Mouse (Mus musculus) limb, embryonic 14.5 days (tissue): ENCODE results near the gene D430041D05Rik. TPM values are rescaled to one million over a fixed set of nuclear protein-coding genes. Genes with fewer than 3 reads are reported as not detected.

ENCODE experiments used
- ATAC-seq: fragments of 200-750 bp; cut with Nextera tagmentation; 2 replicates; pipeline ENCODE4 v1.8.0; 2017; ENCODE audit warnings: low read depth, moderate number of reproducible peaks, moderate TSS enrichment; ENCODE audit not compliant: low FRiP score
- DNase-seq: peaks from one replicate; pipeline ENCODE4 v3.0.0-alpha.2; 2015; ENCODE audit warnings: low spot score
- H3K27ac ChIP-seq: fragments of 300-500 bp; sonication (generic); replicated peaks from 2 replicates; pipeline ENCODE4 v1.5.1; 2014; ENCODE audit warnings: low read depth, mild to moderate bottlenecking, low read length, moderate library complexity, mixed read lengths
- H3K27me3 ChIP-seq: fragments of 300-500 bp; sonication (generic); 2 replicates; pipeline ENCODE4 v1.6.1; 2014; ENCODE audit warnings: low read length, mixed read lengths; ENCODE audit not compliant: control insufficient read depth, insufficient read depth
- H3K36me3 ChIP-seq: fragments of 300-500 bp; sonication (generic); 2 replicates; pipeline ENCODE4 v1.6.1; 2014; ENCODE audit warnings: mild to moderate bottlenecking, low read length, moderate library complexity, mixed read lengths; ENCODE audit not compliant: control insufficient read depth, insufficient read depth
- H3K4me1 ChIP-seq: fragments of 300-500 bp; sonication (generic); 2 replicates; pipeline ENCODE4 v1.6.1; 2014; ENCODE audit warnings: antibody characterized with exemption, low read length, mixed read lengths; ENCODE audit not compliant: control insufficient read depth, insufficient read depth
- H3K4me2 ChIP-seq: fragments of 300-500 bp; sonication (generic); replicated peaks from 2 replicates; pipeline ENCODE4 v1.6.1; 2014; ENCODE audit warnings: low read depth, mild to moderate bottlenecking, low read length, moderate library complexity; ENCODE audit not compliant: severe bottlenecking
- H3K4me3 ChIP-seq: fragments of 300-500 bp; sonication (generic); replicated peaks from 2 replicates; pipeline ENCODE4 v1.5.1; 2014; ENCODE audit warnings: low read length
- H3K9ac ChIP-seq: fragments of 300-500 bp; sonication (generic); 2 replicates; pipeline ENCODE4 v1.6.1; 2014; ENCODE audit warnings: mild to moderate bottlenecking, low read depth, low read length, moderate library complexity; ENCODE audit not compliant: severe bottlenecking
- H3K9me3 ChIP-seq: fragments of 300-500 bp; sonication (generic); 2 replicates; pipeline ENCODE4 v1.6.1; 2016; ENCODE audit warnings: low read length; ENCODE audit not compliant: control insufficient read depth
- POLR2A ChIP-seq: fragments of 200-500 bp; IDR thresholded peaks from 2 replicates; pipeline ENCODE4 v1.8.0; 2012; ENCODE audit warnings: inconsistent platforms, mild to moderate bottlenecking, moderate library complexity, borderline replicate concordance; ENCODE audit not compliant: insufficient read depth, insufficient read length; ENCODE audit errors: extremely low read depth
- WGBS: fragments of 180-500 bp; shearing (Covaris S2); extraction: QIAGEN DNeasy Blood & Tissue Kit; methylation state at CpG from one replicate; pipeline ENCODE4 v1.1.7; 2014; 5-methylcytosine and 5-hydroxymethylcytosine counted together
- polyA plus RNA-seq, 2 experiments: library from polyadenylated mRNA; depleted of rRNA in 1 of 2; stranded (reverse) in 1 of 2; unstranded in 1 of 2; fragments of >200 nt; fragmentation: Nextera tagmentation in 1 of 2; extraction: Ambion mirVana in 1 of 2; gene quantifications; 2 replicates each; pipeline versions ENCODE4 v1.2.1 to v1.2.3; 2012 to 2014

Gene D430041D05Rik
- polyA plus RNA-seq, 2 experiments, result 1.1 TPM

GRCm38 (mm10) chr2:104197281-104197680 is 213.5 kb downstream of the D430041D05Rik start:
- ATAC-seq (no peak), DNase-seq (no peak)
- Histone ChIP-seq H3K9ac (no peak overlapping the region), H3K27ac (no peak overlapping the region), H3K4me3 (no peak overlapping the region), H3K4me1 (no peaks in the 10 kb centered on the region), H3K4me2 (no peak overlapping the region), H3K27me3 (no peaks in the 10 kb centered on the region), H3K36me3 (no peaks in the 10 kb centered on the region), H3K9me3 (no peaks in the 10 kb centered on the region)
- 34% methylated on average over 3 of the region's 3 CpGs for WGBS
- no peak for TF ChIP-seq POLR2A

DNA sequence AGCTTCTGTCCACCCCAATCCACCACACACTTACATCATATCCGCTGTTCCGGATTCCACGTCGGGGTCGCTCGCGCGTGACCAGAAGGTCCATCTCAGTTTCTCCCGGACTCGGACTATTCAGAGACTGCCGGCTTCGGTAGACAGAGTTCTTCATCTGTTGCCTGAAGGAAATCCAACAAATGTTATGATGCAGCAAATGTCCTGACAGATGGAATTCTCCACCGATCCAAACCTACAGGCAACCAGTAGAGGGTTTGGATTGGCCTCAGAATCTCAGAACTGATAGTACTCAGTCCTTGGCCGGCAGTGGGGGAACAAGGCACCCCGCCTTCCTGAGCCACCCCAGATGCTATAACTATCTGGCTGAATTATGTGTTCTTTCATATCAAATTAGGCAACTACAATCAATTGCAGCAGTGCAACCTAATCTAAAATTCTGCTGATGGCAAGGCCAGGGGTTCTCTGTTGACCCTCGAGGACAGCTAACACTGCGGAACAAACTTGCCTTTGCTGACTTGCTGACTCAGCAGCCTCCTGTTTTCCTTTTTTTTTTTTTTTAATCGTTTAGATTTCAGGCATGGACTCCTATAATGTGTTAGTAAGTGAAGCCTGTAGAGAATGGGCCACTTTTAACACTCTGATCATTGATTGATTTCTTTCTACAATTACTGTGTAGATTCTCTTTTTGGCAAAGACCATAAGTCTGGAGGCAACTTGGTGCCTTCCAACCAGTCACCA is 218.2 kb downstream of the D430041D05Rik start:
- no peaks in the 10 kb centered on the region for H3K4me1 ChIP-seq
- H3K9ac ChIP-seq, result no peak overlapping the region
- H3K4me2 ChIP-seq, result no peak overlapping the region
- DNase-seq (no peak), ATAC-seq (no peak)
- H3K27me3 ChIP-seq, result no peaks in the 10 kb centered on the region
- TF ChIP-seq POLR2A, result no peak
- 90% methylated on average over 18 of the region's 18 CpGs for WGBS
- H3K9me3 ChIP-seq, result no peaks in the 10 kb centered on the region
- no peak overlapping the region for H3K27ac ChIP-seq
- no peaks in the 10 kb centered on the region for H3K36me3 ChIP-seq
- no peak overlapping the region for H3K4me3 ChIP-seq

DNA sequence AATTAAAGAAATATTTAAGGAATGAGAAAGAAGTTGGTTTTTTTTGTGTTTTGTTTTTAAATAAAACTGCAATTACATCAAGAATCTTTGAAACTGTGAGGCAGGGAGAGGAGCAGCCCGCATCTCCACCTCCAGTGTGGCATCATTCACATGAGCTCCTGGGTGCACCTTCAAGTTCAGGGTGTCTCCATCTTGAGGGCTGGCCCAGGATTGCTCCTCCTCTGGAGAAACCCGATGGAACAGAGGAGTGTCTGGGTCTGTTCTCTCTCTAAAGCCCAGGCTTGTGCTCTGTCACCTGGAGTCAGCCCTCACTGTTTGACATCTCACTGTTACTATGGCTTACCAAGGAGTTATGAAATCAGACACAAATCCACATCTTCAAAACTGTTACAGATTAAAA is 219.1 kb downstream of the D430041D05Rik start:
- DNase-seq (no peak), ATAC-seq (no peak)
- Histone ChIP-seq H3K9ac (no peak overlapping the region), H3K36me3 (no peaks in the 10 kb centered on the region), H3K27ac (no peak overlapping the region), H3K9me3 (no peaks in the 10 kb centered on the region), H3K4me1 (no peaks in the 10 kb centered on the region), H3K4me2 (no peak overlapping the region), H3K4me3 (no peak overlapping the region), H3K27me3 (no peaks in the 10 kb centered on the region)
- no peak for TF ChIP-seq POLR2A
- WGBS, result 56% methylated on average over 2 of the region's 2 CpGs

DNA sequence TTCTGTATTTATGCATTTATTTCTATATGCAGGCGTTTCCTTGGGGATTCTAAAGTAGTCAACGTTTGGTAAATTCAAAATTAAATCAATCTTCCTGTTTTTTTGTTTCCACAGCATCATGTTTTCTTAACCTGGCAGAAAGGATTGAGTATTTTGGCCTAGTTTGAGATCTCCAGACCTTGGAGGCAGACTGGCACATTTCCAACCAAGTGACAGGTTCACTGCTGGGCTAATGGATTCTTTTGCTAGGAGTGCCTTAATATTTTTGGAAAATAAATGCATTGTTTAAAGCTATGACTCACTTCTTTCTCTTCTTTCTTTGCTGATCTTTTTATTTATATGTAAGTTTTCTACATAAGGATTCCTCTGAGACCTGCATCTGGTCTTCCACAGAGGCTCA is 222.0 kb downstream of the D430041D05Rik start:
- WGBS, result 78% methylated on average over 2 of the region's 2 CpGs
- no peak overlapping the region for H3K27ac ChIP-seq

DNA sequence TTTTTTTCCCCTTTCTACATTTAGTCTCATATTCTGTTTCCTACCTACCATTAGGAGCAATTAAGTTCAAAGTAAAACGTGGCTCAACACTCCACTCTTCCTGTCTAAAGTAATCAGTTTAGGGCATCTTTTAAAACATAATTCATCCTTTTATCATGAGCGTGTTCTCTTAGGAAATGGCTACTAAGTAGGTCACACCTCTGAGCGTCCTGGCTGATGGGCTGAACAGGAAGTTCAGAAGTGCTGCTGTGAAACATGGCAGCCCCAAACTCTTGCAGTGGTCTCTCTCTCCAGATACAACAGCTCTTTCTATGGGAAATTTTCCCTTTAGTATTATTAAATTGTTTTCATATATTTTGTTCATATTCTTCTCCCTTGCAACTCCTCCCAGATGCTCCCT is 223.7 kb downstream of the D430041D05Rik start:
- no peak for TF ChIP-seq POLR2A
- no peaks in the 10 kb centered on the region for H3K27me3 ChIP-seq
- H3K4me3 ChIP-seq, result no peak overlapping the region
- H3K4me1 ChIP-seq, result no peaks in the 10 kb centered on the region
- no peak overlapping the region for H3K27ac ChIP-seq
- DNase-seq (no peak), ATAC-seq (no peak)
- no peaks in the 10 kb centered on the region for H3K36me3 ChIP-seq
- WGBS, result 41% methylated on average over 3 of the region's 3 CpGs
- H3K9me3 ChIP-seq, result no peaks in the 10 kb centered on the region
- H3K9ac ChIP-seq, result no peak overlapping the region
- no peak overlapping the region for H3K4me2 ChIP-seq

More for the DNA sequence above, 222.0 kb downstream of the D430041D05Rik start:
- Histone ChIP-seq H3K4me3 (no peak overlapping the region), H3K36me3 (no peaks in the 10 kb centered on the region), H3K9me3 (no peaks in the 10 kb centered on the region), H3K9ac (no peak overlapping the region), H3K4me2 (no peak overlapping the region), H3K27me3 (no peaks in the 10 kb centered on the region), H3K4me1 (no peaks in the 10 kb centered on the region)
- DNase-seq (no peak), ATAC-seq (no peak)
- no peak for TF ChIP-seq POLR2A
